Mouse (Mus musculus) T-helper 1 cell (primary cell): ENCODE results near the gene Sars.

ENCODE experiments used
- in situ Hi-C: fragments of 300-600 bp; cut with MboI, MseI; formaldehyde crosslinking; loops from one replicate; pipeline ENCODE4 v1.15.1; 2025; ENCODE audit warnings: high pct_unique_total_duplicates

Gene Sars

DNA sequence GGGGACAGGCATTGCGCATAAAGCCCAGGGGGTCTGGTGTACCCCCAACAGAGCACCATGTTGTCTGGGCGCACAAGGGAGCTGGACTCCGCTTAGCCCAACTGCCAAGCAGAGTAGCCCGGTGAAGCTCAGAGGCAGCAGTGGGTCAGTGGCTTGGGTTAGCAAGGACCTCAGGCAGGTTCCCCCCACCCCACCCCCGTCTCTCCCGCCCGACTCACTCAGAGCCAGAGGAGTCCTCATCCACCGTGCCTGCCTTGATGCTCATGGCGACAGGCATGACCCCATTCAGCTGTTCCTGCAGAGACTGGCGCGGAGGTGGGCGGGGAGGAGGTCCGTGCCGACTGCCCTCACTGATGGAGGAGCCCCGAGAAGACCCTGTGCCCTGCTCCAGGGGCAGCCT is 52.2 kb downstream of the Sars start:
- in situ Hi-C loops = no loop called here

- in situ Hi-C loops = no loop called here
These were observed 52.7 kb downstream of the Sars start for GRCm38 (mm10) chr3:108392299-108392698.

GRCm38 (mm10) chr3:108389111-108389545 is 55.9 kb downstream of the Sars start:
- in situ Hi-C loops = loop anchor here (5.0 to 10.0 kb wide), 2 partner anchors 112 to 386 kb away; no protein-coding TSS in a partner anchor

- in situ Hi-C loops = loop anchor here (5.0 to 10.0 kb wide), 2 partner anchors 109 to 389 kb away; no protein-coding TSS in a partner anchor
These were observed 58.8 kb downstream of the Sars start for GRCm38 (mm10) chr3:108386186-108386585.

DNA sequence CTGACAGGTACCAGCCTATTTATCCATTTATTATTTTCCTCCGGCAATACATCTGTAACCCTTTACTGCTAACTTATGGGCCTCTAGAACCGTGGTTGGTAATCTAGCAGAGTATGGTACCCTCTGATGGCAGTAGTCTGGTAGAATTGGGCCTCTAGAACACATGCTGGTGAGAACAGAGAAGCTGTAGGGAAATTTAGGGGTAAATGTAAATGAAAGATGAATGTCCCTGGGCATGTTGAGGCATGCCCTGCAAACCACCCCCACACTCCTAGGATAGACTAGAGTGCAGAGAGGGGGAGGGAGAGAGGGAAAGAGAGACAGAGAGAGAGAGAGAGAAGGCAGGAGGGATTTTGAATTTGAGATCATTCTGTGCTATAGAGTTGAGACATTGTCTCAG is 60.6 kb downstream of the Sars start:
- in situ Hi-C loops = loop anchor here (10.0 kb wide), 1 partner anchor 390 kb away; no protein-coding TSS in a partner anchor

GRCm38 (mm10) chr3:108383485-108384354 is 61.3 kb downstream of the Sars start, which contains the start of gene Psrc1:
Gene Psrc1 (plus strand): TSS chr3:108383839.
- in situ Hi-C loops = loop anchor here (10.0 kb wide), 1 partner anchor 391 kb away; no protein-coding TSS in a partner anchor

DNA sequence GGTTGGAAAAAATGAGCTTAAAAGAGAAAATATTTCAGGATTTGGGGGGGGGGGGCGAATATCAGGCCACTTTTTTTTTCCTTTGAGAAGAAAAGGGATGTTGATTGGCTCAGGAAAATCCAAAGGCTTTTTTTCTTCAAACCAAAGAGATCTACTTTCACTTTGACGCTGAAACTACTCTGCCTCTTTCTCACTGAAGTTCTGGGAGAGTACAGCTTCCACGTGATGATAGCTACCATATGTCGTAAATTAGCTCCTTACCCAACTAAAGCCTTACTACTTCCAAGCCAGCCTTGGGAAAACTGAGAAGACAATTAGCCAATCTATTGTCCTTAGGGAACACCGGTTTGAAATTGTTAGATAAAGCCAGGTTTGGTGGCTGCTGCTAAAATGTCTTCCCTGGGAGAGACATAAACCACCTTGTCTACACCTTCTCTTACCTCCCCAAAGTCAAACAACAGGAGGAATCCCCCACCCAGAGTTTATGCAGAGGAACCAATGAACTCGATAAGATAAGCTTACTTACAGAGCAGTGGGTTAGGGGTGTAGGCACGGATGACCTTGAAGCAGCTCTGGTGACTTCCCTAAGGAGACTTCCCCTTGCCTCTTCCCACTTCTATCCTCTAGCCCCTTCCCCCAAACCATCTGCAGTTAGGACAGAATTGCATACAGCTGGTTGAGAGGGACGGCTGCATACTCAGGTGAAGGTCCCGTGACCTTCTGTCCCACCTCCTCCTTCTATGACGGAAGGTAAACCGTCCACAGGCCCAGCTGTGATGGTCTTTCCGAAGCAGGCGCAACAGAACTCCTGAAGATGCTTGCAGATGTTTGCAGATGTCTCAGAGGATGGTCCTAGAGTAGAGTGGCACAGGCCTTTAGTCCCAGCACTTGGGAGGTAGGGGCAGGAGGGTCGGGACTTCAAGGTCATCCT is 62.8 kb downstream of the Sars start:
- in situ Hi-C loops = loop anchor here (10.0 kb wide), 1 partner anchor 393 kb away; no protein-coding TSS in a partner anchor

DNA sequence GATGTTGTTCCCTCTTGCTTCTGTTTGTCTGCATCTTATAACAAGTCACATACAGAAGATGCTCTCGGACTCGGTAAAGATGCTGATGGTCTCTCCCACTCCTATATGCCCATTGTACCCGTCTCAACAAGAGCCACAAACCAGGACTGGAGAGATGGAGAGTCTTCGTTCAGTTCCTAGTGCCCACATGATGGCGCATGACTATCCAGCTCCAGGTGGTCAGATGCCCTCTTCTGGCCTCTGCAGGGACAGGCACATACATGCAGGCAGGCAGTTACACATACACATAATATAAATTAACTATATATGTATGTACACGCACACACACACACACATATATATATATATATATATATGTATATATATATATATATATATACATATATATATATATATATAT is 64.3 kb downstream of the Sars start:
- in situ Hi-C loops = loop anchor here (10.0 kb wide), 1 partner anchor 394 kb away; no protein-coding TSS in a partner anchor

- in situ Hi-C loops = no loop called here
These were observed 65.9 kb downstream of the Sars start for GRCm38 (mm10) chr3:108378875-108379663.
